Mouse (Mus musculus) monocyte, adult 2 months (primary cell): ENCODE measurements around the gene Cyp11a1.

Experiments
- DNase-seq, 2 experiments: peaks; one replicate each; pipeline ENCODE4 v3.0.0; 2022; ENCODE audit warnings: low spot score in 2 of 2, low read depth in 1 of 2

The Cyp11a1 gene

GRCm38 (mm10) chr9:58040977-58041376, 34.8 kb downstream of the Cyp11a1 start:
- DNase-seq = no peak

GRCm38 (mm10) chr9:58042391-58042790, 36.2 kb downstream of the Cyp11a1 start:
- DNase-seq = no peak

DNA sequence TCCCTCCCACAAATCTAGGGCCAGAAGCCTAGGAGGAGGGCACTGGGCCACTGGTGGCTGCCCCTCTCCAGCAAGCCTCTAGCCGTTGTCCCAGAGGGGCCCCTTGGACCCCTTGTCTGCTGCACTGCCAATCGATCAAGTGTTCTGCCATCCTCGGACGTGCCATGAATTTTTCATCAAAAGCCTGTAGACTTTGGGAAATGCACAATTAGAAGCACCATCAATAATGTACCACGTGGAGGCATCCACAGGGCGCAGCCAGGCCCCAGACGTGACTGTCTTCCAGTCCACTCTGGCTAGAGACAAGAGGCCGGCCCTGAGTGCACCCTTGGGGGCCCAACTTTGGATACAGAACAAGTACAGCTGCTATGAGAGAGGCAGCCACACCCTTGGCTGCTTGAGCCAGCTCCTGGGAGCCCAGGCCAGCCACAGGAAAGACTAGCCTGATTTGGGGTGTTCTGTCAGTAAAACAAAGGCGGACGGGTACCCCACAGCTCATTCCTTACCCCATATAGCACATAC, 37.3 kb downstream of the Cyp11a1 start:
- no peak for DNase-seq

DNA sequence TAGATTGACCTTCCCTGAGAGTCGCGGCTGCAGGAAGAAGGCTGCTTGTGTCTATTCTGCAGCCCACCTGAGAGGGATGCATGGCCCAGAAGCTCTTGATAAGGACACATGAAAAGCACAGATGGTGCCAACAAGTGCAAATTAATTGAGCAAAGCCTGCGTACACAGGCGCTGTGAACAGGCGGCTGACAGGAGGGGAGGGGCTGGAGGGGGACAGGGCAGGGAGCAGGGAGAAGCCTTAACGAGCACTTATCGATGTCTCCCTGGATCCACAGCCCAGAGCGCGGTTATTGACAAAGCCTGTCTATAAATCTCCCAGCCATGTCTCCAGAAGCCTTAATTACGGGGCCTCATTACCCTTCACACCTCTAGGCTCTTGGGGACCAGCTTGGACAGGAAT, 38.6 kb downstream of the Cyp11a1 start:
- DNase-seq = no peak

GRCm38 (mm10) chr9:58045646-58046045, 39.4 kb downstream of the Cyp11a1 start:
- no peak for DNase-seq

DNA sequence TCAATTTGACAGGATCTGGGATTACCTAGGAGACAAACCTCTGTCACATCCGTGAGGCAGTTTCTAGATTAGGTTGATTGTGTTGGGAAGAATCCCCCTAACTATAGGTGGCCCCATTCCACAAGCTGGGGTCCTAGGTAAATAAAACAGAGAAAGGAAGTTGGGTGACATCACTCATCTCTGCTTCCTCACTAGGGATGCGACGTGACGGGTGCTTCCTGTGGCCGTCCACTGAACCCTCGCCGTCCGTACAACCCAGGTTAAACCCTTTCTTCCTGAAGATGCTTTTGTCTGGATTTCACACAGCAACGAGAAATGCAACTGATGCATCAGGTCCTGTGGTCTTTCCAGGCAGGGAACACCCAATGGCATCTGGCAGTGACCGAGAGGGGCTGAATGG, 40.9 kb downstream of the Cyp11a1 start:
- DNase-seq = no peak

DNA sequence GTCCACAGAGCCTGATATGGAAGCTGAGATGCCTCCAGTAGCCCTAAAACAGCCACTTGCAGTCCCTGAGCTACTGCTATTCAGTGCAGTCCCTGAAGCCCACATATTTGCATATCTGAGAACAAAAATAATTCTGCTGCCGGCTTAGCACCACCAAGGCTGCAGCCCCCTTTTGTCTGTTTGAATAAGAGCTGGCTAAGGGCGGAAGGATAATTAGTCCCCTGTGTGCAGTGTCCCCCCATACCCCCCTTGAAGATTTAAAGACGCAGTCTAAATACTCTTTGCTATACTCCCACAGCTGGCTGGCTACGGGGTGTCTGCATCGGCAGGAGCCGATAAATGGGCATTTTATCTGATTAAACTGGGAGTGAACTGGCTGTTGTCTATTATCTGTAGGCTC, 42.4 kb downstream of the Cyp11a1 start:
- DNase-seq = no peak

- DNase-seq = no peak
Observed at GRCm38 (mm10) chr9:58049186-58049585, 43.0 kb downstream of the Cyp11a1 start.

DNA sequence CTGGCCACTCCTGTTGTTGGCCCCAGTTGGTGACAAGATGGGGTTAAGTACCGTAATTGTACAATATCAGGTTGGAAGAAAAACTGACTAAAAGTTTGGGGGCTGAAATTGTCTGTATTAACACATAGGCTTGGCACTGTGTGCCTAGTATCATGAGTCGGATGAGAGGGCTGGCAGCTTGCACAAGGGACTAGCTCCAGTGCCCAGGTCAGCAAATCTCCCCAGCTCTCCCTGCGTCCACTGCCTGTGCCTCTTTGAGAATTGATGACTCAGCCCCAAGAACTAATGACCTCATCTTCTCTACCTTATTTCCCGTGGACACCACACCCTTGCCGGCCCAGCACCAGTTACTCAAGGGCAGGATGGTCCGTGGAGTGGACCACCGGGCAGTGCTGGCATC, 43.6 kb downstream of the Cyp11a1 start:
- no peak for DNase-seq

DNA sequence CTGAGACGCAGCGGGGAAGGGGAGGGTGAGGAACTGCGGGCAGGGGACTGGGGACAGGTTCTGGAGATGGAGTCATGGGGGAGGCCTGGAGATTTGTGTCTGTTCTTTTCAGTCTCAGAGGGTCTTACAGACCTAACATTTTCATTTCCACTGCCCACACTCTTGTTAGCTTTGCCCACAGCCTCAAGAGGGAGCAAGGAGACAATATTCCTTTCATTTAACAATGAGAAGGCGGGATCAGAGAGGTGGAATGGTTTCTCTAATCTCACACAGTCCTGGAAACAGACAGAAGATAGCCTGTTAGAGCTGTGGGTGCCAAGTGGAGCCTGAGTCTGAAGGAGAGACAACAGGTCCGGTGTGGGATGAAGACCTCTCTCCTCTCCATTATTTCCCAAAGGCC, 45.7 kb downstream of the Cyp11a1 start:
- no peak for DNase-seq

DNA sequence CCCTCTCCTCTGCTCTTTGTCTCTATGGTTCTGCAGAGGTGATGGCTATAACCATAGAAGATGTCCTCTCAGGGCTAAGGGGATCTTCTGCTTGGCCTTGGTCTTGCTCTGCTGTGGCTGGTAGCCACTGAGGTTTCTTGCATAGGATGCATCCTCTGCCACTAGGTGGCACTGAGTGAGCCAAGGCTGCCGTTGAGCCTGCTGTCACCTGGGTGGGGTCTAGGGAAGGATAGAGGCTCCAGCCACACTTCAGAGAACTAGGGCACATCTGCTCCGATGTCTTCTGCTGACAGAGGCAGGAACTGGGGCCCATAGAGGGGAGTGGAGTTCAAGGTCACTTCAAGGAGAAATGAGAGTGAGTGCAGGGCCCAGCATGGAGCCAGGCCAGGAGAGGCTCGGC, 46.9 kb downstream of the Cyp11a1 start:
- no peak for DNase-seq

DNA sequence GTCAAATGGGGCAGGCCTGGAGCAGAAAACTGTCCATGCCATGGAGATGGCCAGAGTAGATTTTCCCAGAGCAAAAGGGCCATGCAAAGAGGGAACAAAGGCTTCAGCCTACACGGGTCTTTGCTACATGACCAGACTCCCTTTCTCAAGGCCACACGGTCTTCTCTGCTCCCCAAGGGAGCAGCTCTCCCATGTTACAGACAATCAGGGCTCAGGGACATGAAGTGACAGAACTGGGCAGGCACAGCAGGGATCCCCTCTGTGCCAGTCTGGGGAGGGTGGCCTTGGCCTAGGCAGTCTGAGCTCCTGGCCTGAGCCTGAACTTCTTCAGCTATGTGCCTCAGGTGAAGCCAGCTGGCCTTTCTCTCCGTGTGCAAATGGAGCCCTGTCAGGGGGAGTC, 47.3 kb downstream of the Cyp11a1 start:
- DNase-seq = no peak

GRCm38 (mm10) chr9:58054032-58054431, 47.8 kb downstream of the Cyp11a1 start:
- DNase-seq = no peak

GRCm38 (mm10) chr9:58055666-58056065, 49.5 kb downstream of the Cyp11a1 start:
- DNase-seq = no peak

DNA sequence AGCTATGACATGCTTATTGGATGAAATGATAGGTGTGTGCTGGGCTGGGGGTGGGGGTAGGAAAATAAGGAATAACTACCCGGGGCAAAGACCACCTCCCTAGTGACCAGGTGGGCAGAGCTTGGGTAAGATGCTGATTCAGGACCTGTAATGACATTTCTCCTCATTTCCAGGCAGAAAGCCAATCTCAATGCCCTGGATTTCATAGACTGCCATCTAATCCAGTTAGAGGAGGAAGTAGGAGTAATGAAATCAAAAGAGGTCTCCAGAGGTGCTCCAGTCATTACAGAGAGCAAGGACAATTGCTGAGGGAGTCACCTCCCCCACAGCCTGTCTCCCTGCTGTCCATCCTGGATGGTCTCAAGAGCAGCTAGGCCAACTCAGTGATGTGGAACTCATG, 53.7 kb downstream of the Cyp11a1 start:
- no peak for DNase-seq

DNA sequence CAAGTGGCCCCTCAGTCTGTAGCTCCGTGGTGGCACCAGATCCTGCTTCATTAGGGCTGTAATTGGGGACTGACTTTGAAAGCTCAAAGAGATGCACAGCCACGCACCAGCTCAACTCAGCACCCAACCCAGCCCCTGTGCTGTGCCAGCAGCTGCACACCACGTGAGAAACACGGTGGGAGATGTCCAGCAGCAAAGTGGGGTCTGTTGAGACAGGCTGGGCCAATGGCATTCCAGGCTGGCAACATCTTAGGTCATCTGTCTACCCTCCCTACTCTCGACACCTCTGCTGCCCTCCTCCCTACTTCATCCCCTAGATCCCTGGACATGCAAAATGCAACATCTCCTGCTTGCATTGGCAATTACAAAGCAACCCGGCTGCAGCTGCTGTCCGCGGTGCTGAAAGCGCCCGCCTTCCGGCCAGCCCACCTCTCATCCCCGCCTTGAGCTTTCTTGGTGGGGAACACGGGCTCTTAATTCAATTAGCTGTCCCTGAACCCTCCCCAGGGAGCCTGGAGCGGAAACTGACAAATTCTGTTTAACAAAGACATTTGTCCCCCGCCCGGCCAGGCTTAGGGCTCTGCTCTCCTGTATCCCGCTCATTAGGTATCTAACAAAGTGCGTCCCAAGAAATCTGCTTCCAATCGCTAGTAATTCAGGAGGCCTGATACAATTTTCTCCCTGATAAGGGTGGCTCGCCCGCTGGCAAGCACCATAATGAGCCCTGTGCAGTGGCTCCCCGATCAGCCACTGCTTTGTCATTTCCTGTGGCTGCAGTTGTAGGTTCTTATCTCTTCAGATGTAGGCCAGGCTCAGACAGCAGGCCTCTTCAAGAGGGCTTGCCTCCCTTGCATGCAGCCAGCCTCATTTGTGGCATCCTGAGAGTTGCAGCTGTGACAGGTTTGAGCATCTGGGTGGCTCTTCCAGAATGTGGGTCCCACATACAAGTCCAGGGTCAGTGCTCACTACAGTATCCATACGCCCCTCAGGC, 54.8 kb downstream of the Cyp11a1 start:
- DNase-seq = no peak

- DNase-seq = no peak
Observed at GRCm38 (mm10) chr9:58063531-58063930, 57.3 kb downstream of the Cyp11a1 start, which contains the start of gene Stra6. Gene Stra6, plus strand, starts transcription at chr9:58063788.

- no peak for DNase-seq
Observed at GRCm38 (mm10) chr9:58065532-58065931, 59.3 kb downstream of the Cyp11a1 start.

DNA sequence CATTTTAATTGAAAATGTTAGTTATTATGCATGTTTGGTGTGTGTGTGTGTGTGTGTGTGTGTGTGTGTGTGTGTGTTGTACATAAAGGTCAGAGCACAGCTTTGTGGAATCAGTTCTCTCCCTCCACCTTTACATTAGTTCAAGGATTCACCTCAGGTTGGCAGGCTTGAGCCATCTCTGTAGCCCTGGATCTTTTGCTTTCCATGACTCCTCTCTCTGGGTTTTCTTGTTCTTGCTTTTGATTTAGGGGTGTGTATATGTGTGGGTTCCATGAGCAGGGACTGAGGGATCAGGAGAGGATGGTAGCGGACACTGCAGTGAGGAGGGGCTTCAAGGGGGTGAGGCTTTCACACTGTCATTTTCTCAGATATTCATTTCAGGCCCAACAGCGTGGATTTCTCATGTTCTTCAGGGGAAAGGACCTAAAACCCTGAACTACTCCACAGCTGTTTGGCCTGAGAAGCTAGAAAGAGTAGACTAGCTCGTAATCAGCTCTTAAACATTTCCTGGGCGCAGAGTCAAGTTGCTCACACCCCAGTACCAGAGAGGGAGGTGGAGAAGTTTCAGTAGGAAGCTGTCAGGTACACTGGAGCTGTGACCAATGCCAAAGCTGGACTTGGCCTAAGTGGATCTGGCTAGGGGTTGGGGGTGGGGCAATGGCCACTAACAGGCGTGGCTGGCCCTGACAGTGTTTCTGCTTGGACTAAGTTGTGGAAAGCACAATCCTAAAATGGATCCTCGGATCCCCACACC, 59.9 kb downstream of the Cyp11a1 start:
- no peak for DNase-seq

GRCm38 (mm10) chr9:58066731-58067095, 60.5 kb downstream of the Cyp11a1 start:
- no peak for DNase-seq

DNA sequence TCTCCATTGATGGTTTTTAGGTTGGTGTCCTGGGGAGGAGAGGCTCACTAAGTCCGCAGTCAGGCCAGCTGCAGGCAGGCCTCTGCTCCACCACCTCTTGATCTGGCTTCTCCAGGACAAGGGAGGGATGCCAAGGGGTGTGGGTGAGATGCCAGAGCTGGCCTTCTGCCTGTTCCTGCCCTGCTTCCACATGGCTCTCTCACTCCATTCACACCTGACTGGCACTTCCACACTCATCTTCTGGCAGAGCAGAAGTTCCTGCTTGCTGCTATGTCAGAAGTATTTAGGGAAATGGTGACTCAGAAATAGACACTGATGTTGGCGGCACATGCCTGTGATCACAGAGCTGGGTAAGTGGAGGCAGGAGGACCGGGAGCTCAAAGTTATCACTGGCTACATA, 61.3 kb downstream of the Cyp11a1 start:
- no peak for DNase-seq

GRCm38 (mm10) chr9:58074561-58074960, 68.3 kb downstream of the Cyp11a1 start:
- no peak for DNase-seq
